Mouse (Mus musculus) stomach, postnatal 0 days (tissue): ENCODE data around the gene 1700088E04Rik.

ENCODE experiments used
- CTCF ChIP-seq: IDR thresholded peaks from 2 replicates; pipeline ENCODE4 v1.5.1; 2016; ENCODE audit warnings: antibody characterized with exemption, low read depth, mild to moderate bottlenecking, moderate library complexity
- EP300 ChIP-seq: optimal IDR thresholded peaks from 2 replicates; pipeline ENCODE3; 2016; ENCODE audit warnings: antibody characterized with exemption

DNA sequence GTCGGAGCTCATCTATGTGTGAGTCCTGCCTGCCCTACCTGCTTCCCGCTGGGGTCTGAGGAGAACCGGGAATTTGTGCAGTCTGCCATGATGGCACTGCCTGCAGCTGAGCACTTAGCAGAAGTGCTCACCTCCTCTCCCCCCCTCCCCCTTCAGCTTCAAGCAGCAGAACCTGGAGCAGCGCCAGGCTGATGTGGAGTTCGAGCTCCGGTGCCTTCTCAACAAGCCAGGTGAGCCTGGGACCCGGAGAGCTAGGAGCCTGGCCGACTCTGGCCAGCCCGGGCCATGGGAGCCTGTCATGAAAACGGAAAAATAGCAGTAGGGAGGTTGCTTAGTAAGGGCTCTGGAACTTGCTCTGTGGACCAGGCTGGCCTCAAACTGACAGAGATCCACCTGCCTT is 10.3 kb downstream of the 1700088E04Rik start:
- no peak for TF ChIP-seq CTCF
- no peak for TF ChIP-seq EP300
